Mouse (Mus musculus) spleen, adult 2 months (tissue): ENCODE results near the gene Morc3.

ENCODE experiments used
- CTCF ChIP-seq: fragments of 200-500 bp; IDR thresholded peaks from 2 replicates; pipeline ENCODE4 v1.5.1; 2011; ENCODE audit warnings: mild to moderate bottlenecking, inconsistent platforms; ENCODE audit not compliant: insufficient read depth, insufficient read length, insufficient replicate concordance; ENCODE audit errors: extremely low read depth
- POLR2A ChIP-seq: fragments of 200-500 bp; IDR thresholded peaks from 2 replicates; pipeline ENCODE4 v1.6.1; 2011; ENCODE audit warnings: low read depth, low read length, inconsistent platforms

GRCm38 (mm10) chr16:93912158-93912557, 80.2 kb downstream of the Morc3 start:
- TF ChIP-seq CTCF: no peak
- TF ChIP-seq POLR2A: no peak
